Mouse (Mus musculus): ENCODE results near the gene Lpxn.

Gene Lpxn

DNA sequence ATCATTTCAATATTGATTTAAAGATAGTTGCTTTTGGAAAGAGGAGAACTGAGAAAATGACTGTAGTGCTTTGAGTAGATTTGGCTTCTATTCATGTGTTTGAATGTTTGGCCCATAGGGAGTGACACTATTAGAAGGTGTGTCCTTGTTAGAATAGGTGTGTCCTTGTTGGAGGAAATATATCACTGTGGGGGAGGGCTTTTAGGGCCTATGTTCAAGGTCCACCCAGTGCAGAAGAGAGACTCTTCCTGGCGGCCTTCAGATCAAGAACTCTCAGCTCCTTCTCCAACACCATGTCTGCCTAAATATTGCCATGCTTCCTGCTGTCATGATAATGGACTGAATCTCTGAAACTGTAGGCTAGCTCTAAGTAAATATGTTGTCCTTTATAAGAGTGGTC, 8.2 kb downstream of the Lpxn start:
- DNase-seq (ENCODE audit: low read depth, low spot score) = no peak

DNA sequence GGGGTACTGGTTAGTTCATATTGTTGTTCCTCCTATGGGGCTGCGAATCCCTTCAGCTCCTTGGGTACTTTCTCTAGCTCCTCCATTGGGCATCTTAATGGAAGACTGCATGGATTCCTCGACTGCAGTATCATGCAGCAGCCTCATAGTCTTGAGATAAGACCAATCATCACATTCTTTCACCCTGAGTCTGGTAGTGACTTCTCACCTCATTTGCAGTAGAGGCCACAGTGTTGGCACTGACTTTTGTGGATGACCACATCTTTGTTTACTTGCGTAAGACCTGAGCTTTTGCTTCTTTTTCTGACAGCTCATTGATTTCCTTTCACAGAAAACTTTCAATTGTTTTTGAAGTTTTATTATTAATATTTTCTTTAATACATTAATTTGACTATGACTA, 9.7 kb downstream of the Lpxn start:
- no peak for DNase-seq (ENCODE audit: low read depth, low spot score)

DNA sequence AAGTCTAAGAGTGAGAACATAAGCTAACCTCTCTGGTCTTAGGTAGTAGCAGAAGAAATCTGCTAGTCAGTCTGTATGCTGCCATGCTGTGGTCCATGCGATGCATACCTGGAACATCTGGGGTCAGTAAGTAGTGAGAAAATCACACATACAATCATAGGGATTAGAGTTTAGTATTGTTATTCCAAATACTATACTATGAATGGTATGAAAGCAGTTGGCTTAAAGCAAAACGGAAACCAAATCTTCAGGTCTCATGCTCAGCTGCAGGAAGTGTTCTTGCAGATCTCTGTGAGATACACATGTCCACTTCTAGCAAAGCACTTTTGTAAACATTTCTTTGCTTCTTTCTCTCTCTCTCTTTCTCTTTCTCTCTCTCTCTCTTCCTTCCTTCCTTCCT, 10.2 kb downstream of the Lpxn start:
- DNase-seq (ENCODE audit: low read depth, low spot score) = no peak

DNA sequence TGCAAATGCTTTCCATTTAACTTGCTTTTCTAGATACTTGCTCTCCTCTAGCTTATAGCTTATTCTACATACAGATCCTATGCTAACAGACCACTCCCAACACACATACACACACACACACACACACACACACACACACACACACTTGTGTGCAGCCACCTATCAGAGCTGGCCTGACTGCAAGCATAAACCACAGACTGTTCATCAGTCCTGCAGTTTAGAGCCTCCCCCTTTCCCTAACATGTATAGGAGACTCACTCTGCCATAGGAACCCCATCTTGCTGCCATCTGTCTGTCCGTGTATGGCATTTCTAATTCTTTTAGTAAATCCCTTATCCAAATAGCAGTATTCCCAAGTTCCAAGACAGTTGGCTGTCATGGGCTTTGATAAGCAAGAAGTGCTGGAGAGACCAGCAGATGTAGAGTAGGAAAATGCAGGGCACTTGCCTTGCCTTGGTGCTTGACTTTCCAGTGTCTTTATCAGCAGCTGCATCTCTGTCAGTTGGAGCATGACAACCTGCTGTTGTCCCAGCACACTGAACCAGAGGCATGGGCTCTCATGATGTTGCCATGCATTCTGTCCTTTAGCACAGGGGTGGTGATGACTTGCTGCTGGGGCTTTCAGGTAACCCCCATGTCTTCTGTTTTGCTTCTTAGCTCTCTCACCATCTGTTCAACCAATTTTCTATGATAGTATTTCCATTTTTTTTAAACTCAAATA, 16.8 kb downstream of the Lpxn start:
- DNase-seq (ENCODE audit: low read depth, low spot score) = no peak

DNA sequence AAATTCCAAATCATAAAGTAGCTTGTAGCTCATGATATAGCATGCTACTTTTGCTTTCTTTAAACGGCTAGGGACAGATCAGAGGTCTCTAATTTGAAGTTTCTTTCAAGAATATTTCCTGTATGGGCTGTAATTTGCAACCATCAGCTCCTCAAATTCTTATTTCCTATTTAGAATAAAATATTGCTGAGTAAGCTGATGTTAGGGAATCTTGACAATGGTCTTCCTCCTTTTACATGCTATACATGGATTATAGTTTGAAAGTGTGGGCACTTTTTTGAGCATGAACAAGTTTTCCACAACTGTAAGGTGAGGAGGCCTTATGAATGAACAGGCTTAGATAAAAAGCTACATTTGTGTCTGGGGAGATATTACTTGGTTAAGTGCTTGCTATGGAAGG, 17.9 kb downstream of the Lpxn start:
- no peak for DNase-seq (ENCODE audit: low read depth, low spot score)

DNA sequence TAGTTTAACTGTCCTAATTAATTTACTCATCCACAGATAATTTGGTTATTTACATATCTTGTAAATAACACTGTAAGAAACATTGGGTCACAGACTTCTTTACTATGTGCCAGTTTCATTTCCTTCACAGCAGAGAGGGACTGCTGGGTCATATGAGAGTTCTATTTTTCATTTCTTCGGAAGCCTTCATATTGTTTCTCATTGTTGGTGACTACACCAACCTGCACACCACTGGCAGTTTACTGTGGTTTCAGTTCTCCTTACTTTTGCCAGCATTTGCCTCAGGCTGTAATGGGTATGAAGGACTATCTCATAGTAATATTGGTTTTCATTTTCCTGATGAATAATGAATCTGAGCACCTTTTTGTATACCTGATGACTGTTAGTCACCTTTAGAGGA, 22.5 kb downstream of the Lpxn start:
- DNase-seq (ENCODE audit: low read depth, low spot score) = no peak

DNA sequence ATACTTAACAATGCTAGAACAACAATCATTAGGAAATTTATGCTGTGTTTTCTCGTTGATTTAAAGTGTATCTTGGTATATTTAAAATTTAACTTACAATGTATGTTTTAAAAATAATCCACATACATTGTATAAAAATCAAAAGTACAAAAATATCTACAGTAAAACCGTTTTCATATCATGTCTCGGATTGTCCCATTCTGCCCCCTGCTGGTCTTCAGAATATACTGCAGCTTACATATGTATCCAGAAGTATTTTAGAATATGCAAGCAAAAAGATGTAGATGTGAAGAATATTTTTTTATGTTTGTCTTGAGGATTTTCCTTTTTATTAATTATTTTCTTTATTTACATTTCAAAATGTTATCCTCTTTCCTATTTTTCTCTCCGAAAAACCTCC, 24.4 kb downstream of the Lpxn start:
- DNase-seq (ENCODE audit: low read depth, low spot score) = peak; percentile 26

DNA sequence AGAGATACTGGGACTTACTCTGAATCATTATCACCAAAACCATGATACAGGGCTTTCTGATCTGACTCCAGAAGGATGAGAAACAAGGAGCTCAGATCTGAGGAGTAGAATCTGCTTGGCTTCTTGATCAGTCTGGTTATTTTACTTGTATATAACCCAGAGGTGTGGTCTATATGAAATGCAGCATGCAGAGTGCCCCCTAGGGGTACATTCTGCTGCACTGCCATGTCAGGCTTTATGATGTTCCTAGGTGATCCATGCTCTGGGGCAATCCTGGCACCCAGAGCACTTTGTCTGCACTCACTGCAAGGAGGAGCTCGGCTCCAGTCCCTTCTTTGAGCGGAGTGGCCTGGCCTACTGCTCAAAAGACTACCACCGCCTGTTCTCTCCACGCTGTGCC, 28.6 kb downstream of the Lpxn start:
- DNase-seq (ENCODE audit: low read depth, low spot score) = peak; percentile 14

DNA sequence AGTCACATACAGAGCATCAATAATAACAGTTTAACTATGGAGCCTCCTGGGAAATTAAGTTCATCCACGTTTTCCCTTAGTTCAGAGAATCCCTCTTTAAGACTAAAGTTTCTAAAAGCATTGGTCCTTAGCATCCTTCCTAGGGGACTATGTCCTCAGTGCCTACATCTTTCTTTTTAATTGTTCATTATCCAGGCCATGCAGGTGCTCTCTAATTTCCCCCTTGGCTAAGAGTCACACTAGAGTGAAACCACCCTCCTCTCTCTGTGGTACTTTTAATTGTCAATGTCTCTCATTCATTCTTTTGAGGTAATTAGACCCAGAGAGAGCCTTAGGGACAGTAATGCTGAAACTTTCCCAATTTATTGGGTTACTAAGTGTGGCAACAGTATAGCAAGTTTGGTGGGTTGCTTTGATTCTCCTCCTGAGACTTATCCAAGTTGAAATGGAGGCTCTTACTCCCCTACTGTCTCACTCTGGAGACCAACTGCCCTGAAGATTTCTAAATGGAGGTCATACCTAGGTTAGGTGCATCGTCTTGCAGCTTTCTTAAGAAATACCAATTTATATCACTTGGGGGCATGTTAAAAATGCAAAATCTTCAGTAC, 34.9 kb downstream of the Lpxn start:
- no peak for DNase-seq (ENCODE audit: low read depth, low spot score)

DNA sequence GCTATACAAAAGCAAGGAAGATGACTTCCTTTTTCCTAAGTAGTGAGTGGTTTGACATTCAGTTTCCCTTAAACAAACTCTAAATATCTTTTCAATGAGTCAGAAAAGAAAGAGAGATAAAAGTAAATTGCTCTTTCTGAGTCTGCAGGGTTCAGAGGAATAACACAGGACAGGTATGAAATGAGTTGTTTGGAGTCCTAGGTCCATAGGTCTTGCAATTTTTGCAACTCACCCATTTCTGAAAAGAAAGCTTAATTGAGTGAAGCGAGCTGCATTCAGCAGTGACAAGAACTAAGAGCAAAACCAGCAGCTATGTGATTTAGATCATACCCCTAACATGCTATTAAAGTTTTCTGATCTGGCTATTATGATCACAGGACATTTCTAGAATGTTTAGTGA, 35.6 kb downstream of the Lpxn start:
- DNase-seq (ENCODE audit: low read depth, low spot score) = no peak

DNA sequence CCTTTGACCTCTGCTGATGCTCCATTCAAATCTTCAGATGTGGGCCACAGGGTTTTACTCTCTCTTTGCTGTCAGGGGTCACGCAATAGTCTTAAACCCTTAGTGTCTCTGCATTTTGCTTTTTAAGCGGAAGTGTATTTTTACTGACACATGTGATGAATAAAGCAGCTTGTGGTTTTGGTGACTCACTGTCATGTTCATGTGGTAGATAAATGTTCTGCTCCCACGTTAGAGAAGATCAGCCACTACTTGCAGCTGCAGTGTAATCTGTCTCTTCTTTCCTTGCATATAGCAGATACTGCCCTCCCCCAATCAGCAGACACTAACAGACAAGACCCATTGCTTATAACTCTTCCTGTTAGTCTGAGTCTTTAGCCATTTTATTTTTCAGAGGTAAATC, 37.6 kb downstream of the Lpxn start:
- no peak for DNase-seq (ENCODE audit: low read depth, low spot score)

DNA sequence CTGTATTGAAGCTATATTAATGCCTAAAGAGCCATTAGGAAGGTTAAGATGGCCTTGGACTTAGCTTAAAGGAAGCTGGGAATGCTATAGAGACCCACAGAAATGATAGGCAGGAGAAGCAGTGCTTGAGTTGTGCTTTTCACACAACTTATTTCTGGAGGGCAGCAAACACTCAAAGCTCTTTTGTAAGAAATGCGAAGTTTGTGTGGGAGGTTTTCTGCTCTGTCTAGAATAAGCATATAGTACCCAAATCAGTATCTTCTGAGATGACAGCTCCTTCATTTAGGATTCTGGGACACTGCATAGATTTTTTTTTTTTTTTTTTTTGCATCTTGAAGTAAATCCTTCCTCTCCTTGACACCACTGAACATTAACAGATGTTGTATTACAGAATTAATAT, 42.5 kb downstream of the Lpxn start:
- no peak for DNase-seq (ENCODE audit: low read depth, low spot score)

DNA sequence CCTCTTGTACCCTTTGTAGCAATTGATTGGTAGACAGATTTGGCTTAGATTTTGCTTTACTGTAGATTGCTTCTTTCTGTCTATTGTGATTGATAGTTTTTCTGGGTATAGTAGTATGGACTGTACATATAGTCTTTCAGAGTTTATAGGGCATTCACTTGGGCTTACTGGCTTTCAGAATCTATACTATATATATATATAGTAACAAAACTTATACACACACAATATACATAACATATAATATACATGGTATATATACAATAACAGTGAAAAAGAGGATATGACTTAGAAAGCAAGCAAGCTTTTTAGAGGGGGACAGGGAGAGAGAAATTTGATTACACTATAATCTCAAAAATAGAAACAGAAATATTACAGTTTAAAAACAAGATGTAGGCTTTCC, 50.4 kb downstream of the Lpxn start, which contains the start of gene Gm5244:
Gene Gm5244 (plus strand): TSS at position 301 of the 400 bp plus-strand sequence.
- no peak for DNase-seq (ENCODE audit: low read depth, low spot score)

DNA sequence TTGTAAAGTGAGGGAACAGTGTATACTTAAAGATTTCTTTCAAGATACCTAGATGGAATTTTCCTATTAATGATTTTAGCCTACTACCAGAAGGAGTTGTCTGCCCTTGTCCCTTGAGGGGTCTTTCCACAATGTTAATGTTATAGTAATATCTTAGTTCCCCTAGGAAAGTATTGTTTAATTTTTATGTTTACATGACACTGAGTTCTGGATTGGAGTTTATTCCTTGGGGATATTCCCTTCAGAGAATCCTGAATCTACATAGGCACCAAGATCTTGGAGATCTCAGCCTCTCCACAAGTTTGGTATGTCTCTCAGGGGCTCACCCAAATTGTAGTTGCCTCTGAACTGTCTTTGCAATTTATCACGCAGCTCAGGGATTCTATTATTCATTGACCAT, 61.0 kb downstream of the Lpxn start, which contains the start of gene Olfr1444:
Gene Olfr1444 (plus strand): TSS at position 301 of the 400 bp plus-strand sequence.
- DNase-seq (ENCODE audit: low read depth, low spot score) = no peak

All from ZHBTc4 (cell line).